21 mouse cellular contexts compared by ENCODE assay signal in genomic region chr6:142781286-142781685, GRCm38 (mm10). TPM values are rescaled to one million over a fixed set of nuclear protein-coding genes. Genes with fewer than 3 reads are reported as not detected.
DNase-seq lines count a peak whose midpoint lies in the region; ATAC-seq lines count a peak whose summit lies in the region.
"Had no signal": no experiment of that assay in that cellular context is flagged by ENCODE, and none has a peak within 500 bp of the region (broad histone marks: within the 10 kb centered on the region; RNA-seq: fewer than 3 reads in every experiment).

No protein-coding gene starts in this region.

- H3K4me2 ChIP-seq in midbrain, embryonic 15.5 days: no peak overlapping the region
- H3K4me2 ChIP-seq in forebrain, embryonic 11.5 days (ENCODE audit: low read depth, low read length, severe bottlenecking): no peak overlapping the region
- H3K4me2 ChIP-seq in forebrain, embryonic 15.5 days (replicated peaks): no peak overlapping the region
- H3K4me2 ChIP-seq: heart, embryonic 11.5 days; heart, embryonic 15.5 days; hindbrain, embryonic 14.5 days had no signal

- H3K4me1 ChIP-seq in midbrain, embryonic 15.5 days: peaks cover 17% of the 10 kb centered on the region
- H3K4me1 ChIP-seq in midbrain, embryonic 10.5 days: peaks cover 13% of the 10 kb centered on the region
- H3K4me1 ChIP-seq in forebrain, embryonic 11.5 days (replicated peaks; ENCODE audit: control insufficient read depth, insufficient read depth, low read length): peaks cover 6% of the 10 kb centered on the region; the same call in 1 of the 2 replicates
- peaks cover 25% of the 10 kb centered on the region for H3K4me1 ChIP-seq in forebrain, embryonic 15.5 days

- H3K9me3 ChIP-seq in midbrain, embryonic 15.5 days: no peaks in the 10 kb centered on the region
- H3K9me3 ChIP-seq in midbrain, embryonic 10.5 days (replicated peaks): no peaks in the 10 kb centered on the region
- no peaks in the 10 kb centered on the region for H3K9me3 ChIP-seq in forebrain, embryonic 11.5 days (ENCODE audit: control insufficient read depth, low read length)
- no peaks in the 10 kb centered on the region for H3K9me3 ChIP-seq in forebrain, embryonic 15.5 days
- H3K9me3 ChIP-seq: embryonic facial prominence, embryonic 10.5 days; heart, embryonic 15.5 days; hindbrain, embryonic 10.5 days had no signal

- H3K27me3 ChIP-seq in midbrain, embryonic 15.5 days (replicated peaks): no peaks in the 10 kb centered on the region
- H3K27me3 ChIP-seq in midbrain, embryonic 10.5 days (ENCODE audit: low read depth, poor library complexity, severe bottlenecking): no peaks in the 10 kb centered on the region; the same call in 1 of the 2 replicates
- no peaks in the 10 kb centered on the region; the same call in 1 of the 2 replicates for H3K27me3 ChIP-seq in forebrain, embryonic 11.5 days (ENCODE audit: control insufficient read depth, insufficient read depth, low read length)
- 0 out of 2 replicates have a peak, but pooled peaks cover 3% of the 10 kb centered on the region for H3K27me3 ChIP-seq in forebrain, embryonic 15.5 days
- H3K27me3 ChIP-seq: heart, embryonic 15.5 days had no signal

- H3K9ac ChIP-seq in midbrain, embryonic 15.5 days: no peak overlapping the region
- no peak overlapping the region for H3K9ac ChIP-seq in forebrain, embryonic 11.5 days (ENCODE audit: low read length)
- no peak overlapping the region for H3K9ac ChIP-seq in forebrain, embryonic 15.5 days (replicated peaks)
- H3K9ac ChIP-seq: heart, embryonic 15.5 days; hindbrain, embryonic 14.5 days had no signal

- no peaks in the 10 kb centered on the region for H3K36me3 ChIP-seq in midbrain, embryonic 15.5 days (replicated peaks)
- H3K36me3 ChIP-seq in midbrain, embryonic 10.5 days: no peaks in the 10 kb centered on the region
- no peaks in the 10 kb centered on the region for H3K36me3 ChIP-seq in forebrain, embryonic 11.5 days (ENCODE audit: control insufficient read depth, insufficient read depth, low read length)
- H3K36me3 ChIP-seq in forebrain, embryonic 15.5 days: no peaks in the 10 kb centered on the region
- H3K36me3 ChIP-seq: embryonic facial prominence, embryonic 10.5 days; heart, embryonic 15.5 days; hindbrain, embryonic 10.5 days had no signal

- H3K27ac ChIP-seq in midbrain, embryonic 15.5 days: 0 out of 2 replicates have a peak overlapping the region, but pooled peaks have one; percentile 17
- H3K27ac ChIP-seq in midbrain, embryonic 10.5 days (replicated peaks): no peak overlapping the region
- no peak overlapping the region for H3K27ac ChIP-seq in forebrain, embryonic 11.5 days (ENCODE audit: low read depth, low read length)
- H3K27ac ChIP-seq in forebrain, embryonic 15.5 days (replicated peaks): peak overlapping the region; percentile 41; the same call in 1 of the 2 replicates
- H3K27ac ChIP-seq: embryonic facial prominence, embryonic 10.5 days; heart, adult 2 months; heart, embryonic 15.5 days; hindbrain, embryonic 10.5 days; hindbrain, embryonic 14.5 days had no signal

- no peak overlapping the region for H3K4me3 ChIP-seq in midbrain, embryonic 15.5 days
- no peak overlapping the region for H3K4me3 ChIP-seq in midbrain, embryonic 10.5 days
- no peak overlapping the region for H3K4me3 ChIP-seq in forebrain, embryonic 11.5 days (ENCODE audit: low read depth, low read length)
- no peak overlapping the region for H3K4me3 ChIP-seq in forebrain, embryonic 15.5 days
- H3K4me3 ChIP-seq: embryonic facial prominence, embryonic 10.5 days; heart, adult 2 months; heart, embryonic 15.5 days; hindbrain, embryonic 10.5 days had no signal

- WGBS in midbrain, embryonic 15.5 days: 41% methylated on average over 7 of the region's 7 CpGs
- 61% methylated on average over 7 of the region's 7 CpGs for WGBS in midbrain, embryonic 10.5 days
- 22% methylated on average over 7 of the region's 7 CpGs for WGBS in forebrain, embryonic 11.5 days
- WGBS in forebrain, embryonic 15.5 days: 7% methylated on average over 7 of the region's 7 CpGs

- DNase-seq in midbrain, embryonic 10.5 days (ENCODE audit: low spot score): no peak
- peak; percentile 55 for DNase-seq in forebrain, embryonic 11.5 days (ENCODE audit: low spot score)
- peak; percentile 53 for DNase-seq in retina, postnatal 1 day
- DNase-seq in right cerebral cortex, postnatal 14 days: no peak
- DNase-seq in urinary bladder, postnatal 36 days (ENCODE audit: low spot score in 2 of 2): no peak
- DNase-seq: adrenal gland, adult 2 months; adrenal gland, postnatal 25 days; cerebellum, adult 2 months; cerebellum, postnatal 10 days; gastrocnemius, postnatal 14 days; heart, adult 2 months; heart, postnatal 14 days had no signal

- no peak for ATAC-seq in midbrain, embryonic 15.5 days (replicated peaks)
- ATAC-seq in forebrain, embryonic 11.5 days (replicated peaks; ENCODE audit: low FRiP score): peak; percentile 59
- peak; percentile 57 for ATAC-seq in forebrain, embryonic 15.5 days (replicated peaks)

RNA-seq across cellular contexts. Expression of gene Sult6b2, which starts 23.0 kb away (rescaled TPM):
- 0.17 and 0.38 TPM in 2 replicates for polyA plus RNA-seq in midbrain, embryonic 15.5 days (2015; fragmentation: Nextera tagmentation; extraction: Ambion mirVana)
- not detected in 2 replicates for polyA plus RNA-seq in midbrain, embryonic 10.5 days (2016; fragmentation: Nextera tagmentation; extraction: Ambion mirVana)
- 0.29 TPM in 1 of 2 replicates, not detected in the other for polyA plus RNA-seq in forebrain, embryonic 11.5 days (2014; fragmentation: Nextera tagmentation; extraction: Ambion mirVana)
- 0.18 and 0.34 TPM in 2 replicates for polyA plus RNA-seq in forebrain, embryonic 15.5 days (2015; fragmentation: Nextera tagmentation; extraction: Ambion mirVana)
- polyA plus RNA-seq: adrenal gland, adult 2 months; embryonic facial prominence, embryonic 10.5 days; embryonic facial prominence, embryonic 14.5 days; gonadal fat pad, adult 2 months; heart, embryonic 15.5 days; hindbrain, embryonic 14.5 days had no signal

RNA-seq across cellular contexts. Expression of gene Cmas, which starts 24.8 kb away (rescaled TPM):
- 213 and 222 TPM in 2 replicates for polyA plus RNA-seq in midbrain, embryonic 15.5 days (2015; fragmentation: Nextera tagmentation; extraction: Ambion mirVana)
- polyA plus RNA-seq in midbrain, embryonic 10.5 days (2016; fragmentation: Nextera tagmentation; extraction: Ambion mirVana): 81.0 and 86.6 TPM in 2 replicates
- polyA plus RNA-seq in forebrain, embryonic 11.5 days (2014; fragmentation: Nextera tagmentation; extraction: Ambion mirVana): 103 and 109 TPM in 2 replicates
- polyA plus RNA-seq in forebrain, embryonic 15.5 days (2015; fragmentation: Nextera tagmentation; extraction: Ambion mirVana): 147 and 160 TPM in 2 replicates

Comparison
In these comparisons a context has a peak if more than half of its experiments do, and no peak if none do; other contexts are left out.
1. H3K27ac ChIP-seq: peak in midbrain, embryonic 15.5 days (single experiment) and forebrain, embryonic 15.5 days (single experiment); none in midbrain, embryonic 10.5 days (single experiment) and forebrain, embryonic 11.5 days (single experiment).
2. DNase-seq: peak in forebrain, embryonic 11.5 days (single experiment) and retina, postnatal 1 day (single experiment); none in midbrain, embryonic 10.5 days (single experiment), right cerebral cortex, postnatal 14 days (single experiment) and urinary bladder, postnatal 36 days (0 of 2).